Mouse (Mus musculus) cerebellum, adult 11-12 months (tissue): ENCODE data around the gene Cdh1.
A peak's percentile ranks its signal among the peaks of the same experiment; 100 is the strongest.
"Not testable (repeated sequence)": the region's sequence is repeated elsewhere in the genome, so short reads cannot be mapped to it uniquely, and the experiment has no call there.

ENCODE experiments used
- DNase-seq: peaks from one replicate; pipeline ENCODE4 v3.0.0; 2022

Gene Cdh1

GRCm38 (mm10) chr8:106603131-106603819 is at the start of gene Cdh1:
TSS of gene Cdh1 (plus strand) at chr8:106603351.
- DNase-seq, result peak; percentile 8

GRCm38 (mm10) chr8:106554011-106554410 is 49.1 kb upstream of the Cdh1 start:
- no peak for DNase-seq

DNA sequence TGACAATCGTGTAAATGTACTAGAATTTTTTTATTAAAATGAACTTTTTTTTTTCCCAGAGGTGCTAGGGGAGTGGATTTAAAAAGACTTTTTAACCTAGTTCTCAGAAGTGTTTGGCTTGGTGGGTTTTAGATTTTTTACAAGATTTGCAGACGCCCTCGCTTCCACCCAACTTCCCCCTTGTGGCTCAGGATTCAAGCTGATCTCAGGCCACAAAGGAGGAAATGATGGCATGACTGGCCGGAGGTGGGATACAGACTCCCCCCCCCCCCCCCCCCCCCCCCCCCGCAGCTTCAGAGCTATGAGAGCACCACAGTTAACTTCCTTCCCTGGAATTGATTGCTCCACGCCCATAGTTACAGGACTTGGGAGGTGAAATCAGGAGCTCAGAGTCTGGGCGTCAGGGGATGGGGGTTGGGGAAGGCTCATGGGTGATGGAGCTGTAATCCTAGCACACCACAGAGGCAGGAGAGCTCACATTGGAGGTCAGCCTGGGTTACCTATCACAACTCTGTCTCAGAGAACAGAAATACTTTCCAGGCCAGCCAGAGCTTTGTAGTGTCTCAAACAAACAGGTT is 47.0 kb upstream of the Cdh1 start:
- DNase-seq, result no peak

DNA sequence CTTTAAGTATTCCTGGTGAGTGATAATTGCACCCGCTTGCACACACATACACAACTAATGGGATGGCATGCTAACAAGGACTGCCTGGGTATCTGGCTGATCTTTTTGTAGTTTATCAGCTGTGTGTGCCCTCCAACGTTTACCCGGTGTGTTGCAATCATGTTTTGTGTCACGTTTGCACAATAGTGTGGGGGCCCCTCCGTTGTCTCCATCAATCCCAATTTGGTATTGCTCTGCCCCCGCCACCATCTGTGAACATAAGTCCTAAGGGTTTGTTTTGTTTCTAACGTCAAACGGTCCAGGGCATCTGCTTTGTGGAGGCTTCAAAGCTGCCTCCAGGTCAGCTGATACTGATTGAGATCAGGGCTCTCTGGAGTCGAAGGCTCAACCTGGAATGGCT is 43.3 kb upstream of the Cdh1 start:
- no peak for DNase-seq

- peak; percentile 9 for DNase-seq
Measured at GRCm38 (mm10) chr8:106561097-106561865, 41.9 kb upstream of the Cdh1 start.

- DNase-seq, result no peak
Measured at GRCm38 (mm10) chr8:106563691-106564182, 39.4 kb upstream of the Cdh1 start.

DNA sequence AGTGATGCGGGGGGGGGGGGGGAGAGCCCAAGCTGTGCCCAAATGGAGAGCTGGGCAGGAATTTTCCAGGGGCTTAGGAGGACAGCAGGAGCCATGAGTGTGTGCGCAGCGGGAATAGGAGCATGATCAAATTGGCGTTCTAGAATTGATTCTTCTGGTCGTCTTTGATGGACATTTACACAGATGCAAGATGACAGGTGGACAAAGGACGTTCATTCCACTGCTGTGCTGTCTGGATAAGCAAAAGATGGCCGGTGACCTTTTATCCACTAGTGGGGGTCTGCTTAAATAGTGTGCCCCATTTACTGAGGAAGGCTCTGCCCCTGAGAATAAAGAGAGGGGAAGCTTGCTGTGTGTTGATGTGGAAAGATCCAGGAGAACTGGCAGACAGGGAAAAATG is 34.1 kb upstream of the Cdh1 start:
- no peak for DNase-seq

DNA sequence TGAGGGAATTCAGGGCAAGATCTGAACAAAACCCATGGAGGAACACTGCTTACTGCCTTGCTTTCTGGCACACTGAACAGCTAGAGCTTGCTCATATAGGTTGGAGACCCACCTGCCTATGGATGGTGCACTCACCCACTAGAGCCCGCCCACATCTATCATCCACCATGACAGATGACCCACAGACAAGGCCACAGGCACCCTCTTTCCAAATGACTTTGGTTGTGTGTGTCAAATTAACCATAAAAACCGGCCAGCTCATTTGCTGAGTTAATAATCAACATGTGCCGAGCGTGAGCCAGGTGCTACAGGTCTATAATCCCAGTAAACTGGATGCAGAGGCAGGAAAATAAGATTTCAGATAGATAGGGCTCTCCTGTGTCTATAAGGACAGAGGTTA is 32.8 kb upstream of the Cdh1 start:
- DNase-seq, result no peak

DNA sequence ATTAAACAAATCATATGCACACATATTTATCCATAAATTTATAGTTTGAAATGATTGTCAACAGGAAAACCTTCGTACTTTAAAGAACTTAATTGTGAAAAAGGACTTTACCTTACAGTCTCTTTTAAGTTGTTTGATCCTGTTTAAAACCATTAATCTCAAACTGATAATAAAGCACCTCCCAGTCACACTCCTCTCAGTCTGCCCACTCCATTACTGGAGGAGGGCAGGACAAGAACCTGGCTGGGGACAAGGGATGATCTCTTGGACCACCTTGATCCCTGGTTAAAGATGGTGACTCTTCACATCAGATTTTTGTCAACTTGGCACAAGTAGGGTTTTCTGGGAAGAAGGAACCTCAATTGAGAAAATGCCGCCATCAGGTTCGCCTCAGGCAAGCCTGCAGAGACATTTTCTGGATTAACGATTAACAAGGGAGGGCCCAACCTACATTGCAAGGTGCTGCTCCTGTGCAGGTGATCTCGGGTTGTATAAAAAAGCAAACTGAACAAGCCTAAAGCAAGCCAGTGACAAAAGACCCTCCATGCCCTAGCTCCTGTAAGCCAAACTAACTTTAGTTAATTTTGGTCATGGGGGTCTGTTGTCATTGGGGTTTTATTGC is 31.5 kb upstream of the Cdh1 start:
- no peak for DNase-seq

- not testable (repeated sequence) for DNase-seq
Measured at GRCm38 (mm10) chr8:106572175-106572574, 31.0 kb upstream of the Cdh1 start.

DNA sequence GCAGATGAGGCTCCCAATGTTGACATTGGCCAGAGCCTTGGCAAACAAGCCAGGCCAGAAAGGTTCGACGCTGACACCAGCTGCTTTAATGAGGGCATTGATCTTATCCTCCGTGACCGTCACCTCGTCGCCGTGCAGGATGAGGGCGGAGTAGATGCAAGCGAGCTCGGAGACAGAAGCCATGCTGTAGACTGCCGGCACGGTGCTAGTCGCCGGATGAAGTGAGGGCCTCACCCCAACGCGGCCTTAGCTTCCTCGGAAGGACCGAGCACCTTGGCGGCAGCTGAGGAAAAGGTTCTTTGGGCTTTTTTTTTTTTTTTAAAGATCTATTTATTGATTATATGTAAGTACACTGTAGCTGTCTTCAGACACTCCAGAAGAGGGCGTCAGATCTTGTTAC is 30.0 kb upstream of the Cdh1 start, which contains the start of gene Gm10073:
TSS of gene Gm10073 (minus strand) at position 294 of the 400 bp plus-strand sequence.
- DNase-seq, result not testable (repeated sequence)

- DNase-seq, result no peak
Measured at GRCm38 (mm10) chr8:106574283-106574682, 28.9 kb upstream of the Cdh1 start.

GRCm38 (mm10) chr8:106576849-106577555 is 26.1 kb upstream of the Cdh1 start:
- no peak for DNase-seq

DNA sequence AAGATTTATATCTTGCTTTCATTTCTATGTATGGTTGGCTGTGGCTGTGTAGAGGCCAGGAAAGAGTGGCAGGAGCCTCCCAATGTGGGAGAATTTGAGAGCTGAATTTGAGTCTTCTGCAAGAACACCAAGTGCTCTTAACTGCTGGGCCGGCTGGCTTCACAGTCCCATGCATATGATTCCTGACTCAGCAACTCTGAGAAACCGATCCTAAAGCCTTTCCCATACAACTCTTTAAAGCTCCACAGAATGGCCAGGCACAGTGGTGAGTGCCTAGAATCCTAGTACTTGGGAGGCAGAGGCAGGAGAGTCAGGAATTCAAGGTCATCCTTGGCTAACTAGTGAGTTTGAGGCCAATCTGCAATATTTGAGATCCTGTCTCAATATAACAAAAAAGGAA is 23.6 kb upstream of the Cdh1 start:
- DNase-seq, result no peak

- no peak for DNase-seq
Measured at GRCm38 (mm10) chr8:106581344-106582088, 21.6 kb upstream of the Cdh1 start.

DNA sequence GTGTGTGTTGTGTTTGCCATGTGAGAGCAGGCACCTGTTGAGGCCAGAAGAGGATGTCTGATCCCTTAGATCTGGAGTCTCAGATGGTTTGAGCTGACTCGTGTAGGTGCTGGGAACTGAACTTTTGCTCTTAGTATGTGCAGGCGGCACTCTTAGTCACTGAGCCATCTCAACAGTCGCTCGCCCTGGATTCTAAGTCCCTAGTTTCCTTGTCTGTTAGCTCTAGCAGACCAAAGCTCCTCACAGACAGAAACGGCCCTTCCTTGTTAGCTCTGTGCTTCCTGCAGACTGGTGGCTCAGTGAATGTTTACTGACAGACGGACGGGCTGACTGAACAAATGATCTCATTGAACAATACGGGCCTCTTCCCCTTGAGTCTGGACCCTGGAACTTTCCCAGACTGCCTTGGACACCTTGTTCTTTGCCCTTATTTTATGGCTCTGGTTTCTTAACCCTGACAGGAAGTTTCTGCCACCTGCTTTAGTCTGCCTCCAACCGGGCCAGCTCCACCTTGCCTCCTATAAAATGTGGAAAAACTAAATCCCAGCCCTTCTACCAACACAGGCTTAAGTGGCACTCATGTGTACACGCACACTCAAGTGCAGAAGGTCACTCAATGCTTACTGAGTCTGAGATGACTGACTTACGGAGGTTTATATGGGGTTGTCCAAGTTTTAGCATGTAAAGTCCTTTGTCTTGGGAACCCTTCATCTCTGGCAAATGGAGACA is 18.0 kb upstream of the Cdh1 start:
- DNase-seq, result no peak

- no peak for DNase-seq
Measured at GRCm38 (mm10) chr8:106585671-106586037, 17.5 kb upstream of the Cdh1 start.

GRCm38 (mm10) chr8:106586896-106587295 is 16.3 kb upstream of the Cdh1 start:
- no peak for DNase-seq

GRCm38 (mm10) chr8:106588443-106589431 is 14.4 kb upstream of the Cdh1 start:
- no peak for DNase-seq

DNA sequence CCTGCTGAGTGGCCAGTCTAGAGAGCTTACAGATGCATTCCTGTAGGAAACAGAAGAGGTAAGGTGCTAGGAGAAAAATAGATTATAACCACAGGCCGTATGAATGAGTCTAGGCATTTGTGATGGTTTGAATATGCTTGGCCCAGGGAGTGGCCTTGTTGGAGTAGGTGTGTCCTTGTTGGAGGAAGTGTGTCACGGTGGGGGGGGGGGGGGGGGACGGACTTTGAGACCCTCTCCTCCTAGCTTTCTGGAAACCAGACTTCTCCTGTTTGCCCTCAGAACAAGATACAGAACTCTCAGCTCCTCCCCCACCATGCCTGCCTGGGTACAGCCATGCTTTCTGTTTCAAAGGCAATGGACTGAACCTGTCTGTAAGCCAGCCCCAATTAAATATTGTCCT is 10.7 kb upstream of the Cdh1 start:
- no peak for DNase-seq
